Mouse (Mus musculus): ENCODE results near the gene Ccnd3. TPM values are rescaled to one million over a fixed set of nuclear protein-coding genes. Genes with fewer than 3 reads are reported as not detected.

Gene Ccnd3
- polyA plus RNA-seq, 1 experiment from 2014 or later = 67.6 TPM

GRCm38 (mm10) chr17:47632181-47632840 is 127.5 kb downstream of the Ccnd3 start:
- ATAC-seq = no peak
- H3K4me3 ChIP-seq = 0 out of 2 replicates have a peak overlapping the region, but pooled peaks have one; percentile 1
- no peaks in the 10 kb centered on the region for H3K27me3 ChIP-seq
- peaks cover 13% of the 10 kb centered on the region for H3K36me3 ChIP-seq (ENCODE audit: poor library complexity, severe bottlenecking)
- H3K4me2 ChIP-seq = peak overlapping the region; percentile 40
- WGBS = 74% methylated on average over 4 of the region's 4 CpGs
- H3K9ac ChIP-seq = peak overlapping the region; percentile 37; the same call in 1 of the 2 replicates
- no peaks in the 10 kb centered on the region for H3K9me3 ChIP-seq (replicated peaks)
- peaks cover 42% of the 10 kb centered on the region for H3K4me1 ChIP-seq
- H3K27ac ChIP-seq = no peak overlapping the region

GRCm38 (mm10) chr17:47633999-47634770 is 129.3 kb downstream of the Ccnd3 start:
- H3K27ac ChIP-seq = no peak overlapping the region

GRCm38 (mm10) chr17:47642992-47643391 is 138.1 kb downstream of the Ccnd3 start:
- Histone ChIP-seq H3K4me2 (no peak overlapping the region), H3K9me3 (replicated peaks) (no peaks in the 10 kb centered on the region), H3K36me3 (ENCODE audit: poor library complexity, severe bottlenecking) (no peaks in the 10 kb centered on the region), H3K27me3 (no peaks in the 10 kb centered on the region), H3K9ac (no peak overlapping the region), H3K27ac (no peak overlapping the region), H3K4me3 (no peak overlapping the region), H3K4me1 (peaks cover 7% of the 10 kb centered on the region)
- 86% methylated on average over 2 of the region's 2 CpGs for WGBS
- no peak for ATAC-seq

More at GRCm38 (mm10) chr17:47633999-47634770, 129.3 kb downstream of the Ccnd3 start:
- no peaks in the 10 kb centered on the region for H3K27me3 ChIP-seq
- H3K4me2 ChIP-seq = no peak overlapping the region
- H3K9me3 ChIP-seq (replicated peaks) = no peaks in the 10 kb centered on the region
- peaks cover 37% of the 10 kb centered on the region for H3K4me1 ChIP-seq
- 78% methylated on average over 7 of the region's 7 CpGs for WGBS
- no peak for ATAC-seq
- peaks cover 13% of the 10 kb centered on the region for H3K36me3 ChIP-seq (ENCODE audit: poor library complexity, severe bottlenecking)
- 0 out of 2 replicates have a peak overlapping the region, but pooled peaks have one; percentile 5 for H3K9ac ChIP-seq
- no peak overlapping the region for H3K4me3 ChIP-seq

GRCm38 (mm10) chr17:47646683-47647082 is 141.8 kb downstream of the Ccnd3 start:
- WGBS = 75% methylated on average over 1 of the region's 1 CpGs
- Histone ChIP-seq H3K9me3 (replicated peaks) (no peaks in the 10 kb centered on the region), H3K9ac (no peak overlapping the region), H3K4me2 (no peak overlapping the region), H3K27me3 (no peaks in the 10 kb centered on the region), H3K4me1 (peaks cover 16% of the 10 kb centered on the region), H3K4me3 (no peak overlapping the region), H3K36me3 (ENCODE audit: poor library complexity, severe bottlenecking) (no peaks in the 10 kb centered on the region), H3K27ac (no peak overlapping the region)
- ATAC-seq = no peak

GRCm38 (mm10) chr17:47648966-47649365 is 144.1 kb downstream of the Ccnd3 start:
- H3K4me3 ChIP-seq = no peak overlapping the region
- H3K4me2 ChIP-seq = peak overlapping the region; percentile 24; the same call in 1 of the 2 replicates
- H3K9ac ChIP-seq = no peak overlapping the region
- 0 out of 2 replicates have a peak overlapping the region, but pooled peaks have one; percentile 25 for H3K27ac ChIP-seq
- 28% methylated on average over 4 of the region's 4 CpGs for WGBS
- no peaks in the 10 kb centered on the region for H3K27me3 ChIP-seq
- peaks cover 19% of the 10 kb centered on the region for H3K4me1 ChIP-seq
- no peak for ATAC-seq
- H3K9me3 ChIP-seq (replicated peaks) = no peaks in the 10 kb centered on the region
- peaks cover 7% of the 10 kb centered on the region for H3K36me3 ChIP-seq (ENCODE audit: poor library complexity, severe bottlenecking)

Other genes starting within 250 kb of the Ccnd3 start
- 74.0 and 78.7 TPM in 2 replicates for gene Mrps10, start 136.2 kb upstream of the Ccnd3 start, polyA plus RNA-seq (2015; fragmentation: Nextera tagmentation; extraction: Ambion mirVana)
- 0.20 and 0.36 TPM in 2 replicates for gene Guca1b, start 119.7 kb upstream of the Ccnd3 start, polyA plus RNA-seq (2015; fragmentation: Nextera tagmentation; extraction: Ambion mirVana)
- gene Guca1a, start 104.5 kb upstream of the Ccnd3 start, polyA plus RNA-seq (2015; fragmentation: Nextera tagmentation; extraction: Ambion mirVana) = 0.26 and 0.28 TPM in 2 replicates
- gene AI661453, start 68.4 kb upstream of the Ccnd3 start, polyA plus RNA-seq (2015; fragmentation: Nextera tagmentation; extraction: Ambion mirVana) = 0.13 and 0.16 TPM in 2 replicates
- 0.28 and 0.42 TPM in 2 replicates for gene 1700001C19Rik, start 67.7 kb upstream of the Ccnd3 start, polyA plus RNA-seq (2015; fragmentation: Nextera tagmentation; extraction: Ambion mirVana)
- gene Taf8, start 2.8 kb upstream of the Ccnd3 start, polyA plus RNA-seq (2015; fragmentation: Nextera tagmentation; extraction: Ambion mirVana) = 26.5 and 31.0 TPM in 2 replicates
- gene Bysl, start 106.4 kb downstream of the Ccnd3 start, polyA plus RNA-seq (2015; fragmentation: Nextera tagmentation; extraction: Ambion mirVana) = 29.7 and 33.2 TPM in 2 replicates
- gene Med20, start 106.5 kb downstream of the Ccnd3 start, polyA plus RNA-seq (2015; fragmentation: Nextera tagmentation; extraction: Ambion mirVana) = 42.6 and 45.2 TPM in 2 replicates
- 1.7 and 3.0 TPM in 2 replicates for gene Gm20517, start 106.5 kb downstream of the Ccnd3 start, polyA plus RNA-seq (2015; fragmentation: Nextera tagmentation; extraction: Ambion mirVana)
- gene Usp49, start 125.6 kb downstream of the Ccnd3 start, polyA plus RNA-seq (2015; fragmentation: Nextera tagmentation; extraction: Ambion mirVana) = 10.2 and 11.2 TPM in 2 replicates
- gene Tomm6, start 183.3 kb downstream of the Ccnd3 start, polyA plus RNA-seq (2015; fragmentation: Nextera tagmentation; extraction: Ambion mirVana) = 295 and 350 TPM in 2 replicates
- 11.6 and 11.8 TPM in 2 replicates for gene Frs3, start 184.0 kb downstream of the Ccnd3 start, polyA plus RNA-seq (2015; fragmentation: Nextera tagmentation; extraction: Ambion mirVana)
- 0.21 and 0.54 TPM in 2 replicates for gene Gm21981, start 189.4 kb downstream of the Ccnd3 start, polyA plus RNA-seq (2015; fragmentation: Nextera tagmentation; extraction: Ambion mirVana)
- gene Prickle4, start 189.7 kb downstream of the Ccnd3 start, polyA plus RNA-seq (2015; fragmentation: Nextera tagmentation; extraction: Ambion mirVana) = not detected in 2 replicates
- not detected in 2 replicates for gene Pgc, start 221.8 kb downstream of the Ccnd3 start, polyA plus RNA-seq (2015; fragmentation: Nextera tagmentation; extraction: Ambion mirVana)
- 1.5 and 1.7 TPM in 2 replicates for gene Tfeb, start 232.0 kb downstream of the Ccnd3 start, polyA plus RNA-seq (2015; fragmentation: Nextera tagmentation; extraction: Ambion mirVana)

Data from forebrain, embryonic 13.5 days (tissue).